Mouse (Mus musculus) stomach, embryonic 14.5 days (tissue): ENCODE results near the gene Tigar. TPM values are rescaled to one million over a fixed set of nuclear protein-coding genes. Genes with fewer than 3 reads are reported as not detected.
A peak's percentile ranks its signal among the peaks of the same experiment; 100 is the strongest.

Experiments
- ATAC-seq: fragments of 200-750 bp; cut with Nextera tagmentation; 2 replicates; pipeline ENCODE4 v1.8.0; 2017; ENCODE audit warnings: low read depth, moderate TSS enrichment; ENCODE audit not compliant: insufficient number of reproducible peaks, insufficient read depth, low FRiP score
- H3K27ac ChIP-seq: fragments of 300-500 bp; sonication (generic); 2 replicates; pipeline ENCODE4 v1.5.1; 2014; ENCODE audit warnings: mild to moderate bottlenecking, low read length, moderate library complexity, mixed read lengths
- H3K27me3 ChIP-seq: fragments of 300-500 bp; sonication (generic); 2 replicates; pipeline ENCODE4 v1.6.1; 2014; ENCODE audit warnings: low read length, control low read depth, mixed read lengths; ENCODE audit not compliant: control insufficient read depth, insufficient read depth
- H3K36me3 ChIP-seq: fragments of 300-500 bp; sonication (generic); 2 replicates; pipeline ENCODE4 v1.6.1; 2014; ENCODE audit warnings: mild to moderate bottlenecking, control low read depth, low read length, moderate library complexity, mixed read lengths; ENCODE audit not compliant: control insufficient read depth, insufficient read depth
- H3K4me1 ChIP-seq: fragments of 300-500 bp; sonication (generic); 2 replicates; pipeline ENCODE4 v1.6.1; 2014; ENCODE audit warnings: low read length, control low read depth, mixed read lengths; ENCODE audit not compliant: control insufficient read depth, insufficient read depth
- H3K4me2 ChIP-seq: fragments of 300-500 bp; sonication (generic); replicated peaks from 2 replicates; pipeline ENCODE4 v1.6.1; 2014; ENCODE audit warnings: low read depth, low read length, control low read depth
- H3K4me3 ChIP-seq: fragments of 300-500 bp; sonication (generic); 2 replicates; pipeline ENCODE4 v1.5.1; 2014; ENCODE audit warnings: low read depth, low read length, control low read depth
- H3K9ac ChIP-seq: fragments of 300-500 bp; sonication (generic); replicated peaks from 2 replicates; pipeline ENCODE4 v1.6.1; 2014; ENCODE audit warnings: low read depth, mild to moderate bottlenecking, control low read depth, low read length, moderate library complexity, mixed read lengths
- H3K9me3 ChIP-seq: fragments of 300-500 bp; sonication (generic); 2 replicates; pipeline ENCODE4 v1.6.1; 2016; ENCODE audit warnings: low read depth, low read length, control low read depth; ENCODE audit not compliant: control insufficient read depth
- WGBS: fragments of 180-500 bp; shearing (Covaris S2); extraction: QIAGEN DNeasy Blood & Tissue Kit; methylation state at CpG from one replicate; pipeline ENCODE4 v1.1.7; 2014; 5-methylcytosine and 5-hydroxymethylcytosine counted together
- polyA plus RNA-seq: library from polyadenylated mRNA; unstranded; fragments of >200 nt; fragmentation: Nextera tagmentation; extraction: Ambion mirVana; gene quantifications from 2 replicates; pipeline ENCODE4 v1.2.1, GENCODE M21; 2014

The Tigar gene
- polyA plus RNA-seq = 3.4 and 3.8 TPM in 2 replicates

GRCm38 (mm10) chr6:127109402-127109930, at the start of gene Tigar:
Gene Tigar (minus strand): TSS chr6:127109557.
- H3K27me3 ChIP-seq = no peaks in the 10 kb centered on the region
- H3K9ac ChIP-seq = 0 out of 2 replicates have a peak within 1 kb of the TSS, but pooled peaks have one; percentile 4
- no peaks in the 10 kb centered on the region for H3K9me3 ChIP-seq
- no peak within 1 kb of the TSS for H3K27ac ChIP-seq
- peak within 1 kb of the TSS; percentile 86 for H3K4me2 ChIP-seq
- H3K36me3 ChIP-seq = no peaks in the 10 kb centered on the region
- peak; percentile 99 for ATAC-seq
- under 1% methylated on average over 37 of the region's 37 CpGs for WGBS
- peak within 1 kb of the TSS; percentile 56 for H3K4me3 ChIP-seq
- H3K4me1 ChIP-seq = peaks cover 6% of the 10 kb centered on the region

GRCm38 (mm10) chr6:127157321-127157720, 48.0 kb upstream of the Tigar start:
- no peak for ATAC-seq
- 48% methylated on average over 1 of the region's 1 CpGs for WGBS

GRCm38 (mm10) chr6:127155468-127155867, 46.1 kb upstream of the Tigar start:
- peak overlapping the region; percentile 88 for H3K4me2 ChIP-seq
- H3K4me3 ChIP-seq = peak overlapping the region; percentile 89
- peak overlapping the region; percentile 95 for H3K27ac ChIP-seq
- H3K36me3 ChIP-seq = no peaks in the 10 kb centered on the region
- peaks cover 15% of the 10 kb centered on the region; the same call in 1 of the 2 replicates for H3K4me1 ChIP-seq
- H3K9me3 ChIP-seq = no peaks in the 10 kb centered on the region
- H3K9ac ChIP-seq = peak overlapping the region; percentile 41
- H3K27me3 ChIP-seq = no peaks in the 10 kb centered on the region
- under 1% methylated on average over 15 of the region's 15 CpGs for WGBS
- ATAC-seq = no peak

More at GRCm38 (mm10) chr6:127157321-127157720, 48.0 kb upstream of the Tigar start:
- Histone ChIP-seq H3K4me3 (no peak overlapping the region), H3K9ac (no peak overlapping the region), H3K27ac (no peak overlapping the region), H3K27me3 (no peaks in the 10 kb centered on the region), H3K9me3 (no peaks in the 10 kb centered on the region), H3K4me1 (0 out of 2 replicates have a peak, but pooled peaks cover 8% of the 10 kb centered on the region), H3K36me3 (no peaks in the 10 kb centered on the region), H3K4me2 (no peak overlapping the region)

- Histone ChIP-seq H3K27me3 (no peaks in the 10 kb centered on the region), H3K4me2 (peak overlapping the region; percentile 88), H3K4me3 (peak overlapping the region; percentile 89), H3K9ac (peak overlapping the region; percentile 41), H3K9me3 (no peaks in the 10 kb centered on the region), H3K4me1 (peaks cover 15% of the 10 kb centered on the region; the same call in 1 of the 2 replicates), H3K36me3 (no peaks in the 10 kb centered on the region), H3K27ac (peak overlapping the region; percentile 95)
- peak; percentile 19; the same call in 1 of the 2 replicates for ATAC-seq
- under 1% methylated on average over 34 of the region's 34 CpGs for WGBS
These were observed 45.4 kb upstream of the Tigar start for GRCm38 (mm10) chr6:127154708-127155268.

- Histone ChIP-seq H3K27me3 (no peaks in the 10 kb centered on the region), H3K27ac (peak overlapping the region; percentile 95), H3K9ac (peak overlapping the region; percentile 32; the same call in 1 of the 2 replicates), H3K4me1 (peaks cover 15% of the 10 kb centered on the region; the same call in 1 of the 2 replicates), H3K9me3 (no peaks in the 10 kb centered on the region), H3K4me3 (peak overlapping the region; percentile 89), H3K4me2 (peak overlapping the region; percentile 88), H3K36me3 (no peaks in the 10 kb centered on the region)
- under 1% methylated on average over 30 of the region's 30 CpGs for WGBS
- no peak for ATAC-seq
These were observed 44.8 kb upstream of the Tigar start for GRCm38 (mm10) chr6:127153972-127154707.

GRCm38 (mm10) chr6:127153296-127153800, 44.0 kb upstream of the Tigar start:
- H3K4me1 ChIP-seq = peaks cover 18% of the 10 kb centered on the region; the same call in 1 of the 2 replicates
- no peak for ATAC-seq
- H3K4me3 ChIP-seq = peak overlapping the region; percentile 89
- peak overlapping the region; percentile 32; the same call in 1 of the 2 replicates for H3K9ac ChIP-seq
- WGBS = under 1% methylated on average over 26 of the region's 28 CpGs
- peak overlapping the region; percentile 88 for H3K4me2 ChIP-seq
- no peaks in the 10 kb centered on the region for H3K27me3 ChIP-seq
- peak overlapping the region; percentile 95 for H3K27ac ChIP-seq
- H3K36me3 ChIP-seq = no peaks in the 10 kb centered on the region
- H3K9me3 ChIP-seq = no peaks in the 10 kb centered on the region

GRCm38 (mm10) chr6:127152106-127152951, 43.0 kb upstream of the Tigar start, which contains the start of gene Ccnd2:
Gene Ccnd2 (minus strand): TSS chr6:127152193.
- peak within 1 kb of the TSS; percentile 95 for H3K27ac ChIP-seq
- no peaks in the 10 kb centered on the region for H3K9me3 ChIP-seq
- H3K4me2 ChIP-seq = peak within 1 kb of the TSS; percentile 88
- ATAC-seq = peak; percentile 85
- peak within 1 kb of the TSS; percentile 34 for H3K9ac ChIP-seq
- peak within 1 kb of the TSS; percentile 89 for H3K4me3 ChIP-seq
- H3K36me3 ChIP-seq = no peaks in the 10 kb centered on the region; the same call in 1 of the 2 replicates
- no peaks in the 10 kb centered on the region for H3K27me3 ChIP-seq
- peaks cover 28% of the 10 kb centered on the region for H3K4me1 ChIP-seq
- whole genome bisulfite sequencing = under 1% methylated on average over 40 of the region's 40 CpGs
